Mouse (Mus musculus) lung, postnatal 0 days (tissue): ENCODE measurements at regions not wholly inside any gene's neighbourhood (a gene's known extent, or its start where the extent isn't known, plus 50 kb on each side); places are given as distances from the start of the nearest gene placed in this dataset.

Experiments
- ATAC-seq: fragments of 200-750 bp; cut with Nextera tagmentation; 2 replicates; pipeline ENCODE4 v1.8.0; 2017; ENCODE audit warnings: moderate library complexity
- DNase-seq: peaks from one replicate; pipeline ENCODE4 v3.0.0-alpha.2; 2016; ENCODE audit warnings: low spot score
- H3K27ac ChIP-seq: fragments of 300-500 bp; sonication (generic); 2 replicates; pipeline ENCODE4 v1.5.1; 2014; ENCODE audit warnings: antibody characterized with exemption, mild to moderate bottlenecking, low read length, mixed read lengths
- H3K27me3 ChIP-seq: fragments of 300-500 bp; sonication (generic); replicated peaks from 2 replicates; pipeline ENCODE4 v1.6.1; 2014; ENCODE audit warnings: low read length, mixed read lengths; ENCODE audit not compliant: insufficient read depth
- H3K36me3 ChIP-seq: fragments of 300-500 bp; sonication (generic); 2 replicates; pipeline ENCODE4 v1.6.1; 2014; ENCODE audit warnings: low read length, mixed read lengths; ENCODE audit not compliant: insufficient read depth
- H3K4me1 ChIP-seq: fragments of 300-500 bp; sonication (generic); 2 replicates; pipeline ENCODE4 v1.6.1; 2014; ENCODE audit warnings: antibody characterized with exemption, low read depth, low read length, mixed read lengths; ENCODE audit not compliant: insufficient read depth
- H3K4me2 ChIP-seq: fragments of 300-500 bp; sonication (generic); replicated peaks from 2 replicates; pipeline ENCODE4 v1.6.1; 2014; ENCODE audit warnings: low read depth, mild to moderate bottlenecking, low read length, moderate library complexity, mixed read lengths
- H3K4me3 ChIP-seq: fragments of 300-500 bp; sonication (generic); 2 replicates; pipeline ENCODE4 v1.5.1; 2014; ENCODE audit warnings: low read depth, low read length
- H3K9ac ChIP-seq: fragments of 300-500 bp; sonication (generic); replicated peaks from 2 replicates; pipeline ENCODE4 v1.6.1; 2014; ENCODE audit warnings: low read depth, mild to moderate bottlenecking
- H3K9me3 ChIP-seq: fragments of 300-500 bp; sonication (generic); 2 replicates; pipeline ENCODE4 v1.6.1; 2016; ENCODE audit warnings: low read length, mixed read lengths
- CTCF ChIP-seq: IDR thresholded peaks from 2 replicates; pipeline ENCODE4 v1.5.1; 2016; ENCODE audit warnings: antibody characterized with exemption, mild to moderate bottlenecking
- EP300 ChIP-seq: IDR thresholded peaks from 2 replicates; pipeline ENCODE4 v1.6.1; 2016; ENCODE audit warnings: antibody characterized with exemption, mild to moderate bottlenecking, control low read depth
- WGBS: fragments of 180-500 bp; shearing (Covaris S2); extraction: QIAGEN DNeasy Blood & Tissue Kit; methylation state at CpG from one replicate; pipeline ENCODE4 v1.1.7; 2014; 5-methylcytosine and 5-hydroxymethylcytosine counted together

GRCm38 (mm10) chr2:158909086-158909485, 114.5 kb downstream of the Dhx35 start:
- 61% methylated on average over 3 of the region's 3 CpGs for WGBS
- H3K36me3 ChIP-seq: no peaks in the 10 kb centered on the region
- DNase-seq (no peak), ATAC-seq (no peak)
- no peaks in the 10 kb centered on the region for H3K4me1 ChIP-seq
- no peak overlapping the region for H3K9ac ChIP-seq
- TF ChIP-seq CTCF (no peak), EP300 (no peak)
- H3K9me3 ChIP-seq: no peaks in the 10 kb centered on the region
- no peak overlapping the region for H3K27ac ChIP-seq
- H3K4me3 ChIP-seq: no peak overlapping the region
- H3K27me3 ChIP-seq: no peaks in the 10 kb centered on the region
- no peak overlapping the region for H3K4me2 ChIP-seq

DNA sequence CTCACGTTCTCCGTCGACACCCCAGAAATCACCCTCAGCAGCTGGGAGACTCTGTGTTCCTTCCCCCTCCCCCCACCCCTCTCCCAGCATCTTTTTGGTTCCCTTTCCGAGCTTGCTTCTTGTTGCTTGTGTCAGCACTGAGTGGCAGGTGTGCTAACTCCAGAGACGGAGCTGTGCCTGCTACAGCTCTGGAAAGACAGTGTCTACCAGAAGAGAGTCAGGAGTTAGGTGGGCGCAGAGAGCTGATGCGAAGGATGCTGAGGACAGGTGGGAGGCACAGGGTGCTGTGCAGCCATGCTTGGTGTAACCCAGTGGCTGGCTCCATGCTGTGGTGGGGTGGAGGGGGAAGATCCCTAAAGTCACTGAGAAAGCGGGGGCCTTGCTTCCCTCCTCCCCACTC, 115.7 kb downstream of the Dhx35 start:
- no peak overlapping the region for H3K4me3 ChIP-seq
- no peaks in the 10 kb centered on the region for H3K27me3 ChIP-seq
- 49% methylated on average over 8 of the region's 8 CpGs for WGBS
- H3K4me2 ChIP-seq: no peak overlapping the region
- no peak overlapping the region for H3K9ac ChIP-seq
- ATAC-seq: no peak
- no peaks in the 10 kb centered on the region for H3K9me3 ChIP-seq
- no peaks in the 10 kb centered on the region for H3K36me3 ChIP-seq
- H3K27ac ChIP-seq: no peak overlapping the region
- no peak for DNase-seq
- no peak for TF ChIP-seq CTCF
- no peak for TF ChIP-seq EP300
- H3K4me1 ChIP-seq: no peaks in the 10 kb centered on the region

DNA sequence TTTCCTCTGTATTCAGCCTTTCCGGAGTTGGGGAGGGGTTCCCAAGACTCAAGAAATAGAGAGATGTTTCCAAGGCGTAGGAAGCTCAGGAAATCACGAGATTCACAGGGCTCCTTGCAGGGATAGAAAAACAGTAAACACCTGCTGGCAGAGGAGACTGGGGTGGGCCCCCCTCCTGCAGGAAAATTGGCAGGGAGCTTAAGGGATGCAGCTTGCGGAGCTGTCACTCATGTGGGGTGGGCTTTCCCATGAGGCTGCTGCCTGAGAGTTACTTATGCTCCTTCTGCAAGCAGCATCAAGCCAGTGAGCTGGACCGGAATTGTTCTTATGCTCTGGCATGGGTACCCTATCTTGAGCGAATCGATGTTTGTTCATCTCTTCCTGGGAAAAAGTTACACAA, 116.6 kb downstream of the Dhx35 start:
- 39% methylated on average over 7 of the region's 7 CpGs for WGBS
- H3K9me3 ChIP-seq: no peaks in the 10 kb centered on the region
- H3K4me1 ChIP-seq: no peaks in the 10 kb centered on the region
- DNase-seq: no peak
- no peak overlapping the region for H3K4me3 ChIP-seq
- H3K27me3 ChIP-seq: no peaks in the 10 kb centered on the region
- H3K4me2 ChIP-seq: no peak overlapping the region
- no peaks in the 10 kb centered on the region for H3K36me3 ChIP-seq
- H3K27ac ChIP-seq: no peak overlapping the region
- no peak overlapping the region for H3K9ac ChIP-seq
- no peak for ATAC-seq
- no peak for TF ChIP-seq CTCF
- TF ChIP-seq EP300: no peak

GRCm38 (mm10) chr2:158912631-158913258, 118.1 kb downstream of the Dhx35 start:
- H3K9me3 ChIP-seq: no peaks in the 10 kb centered on the region
- H3K9ac ChIP-seq: no peak overlapping the region
- ATAC-seq (no peak), DNase-seq (peak; percentile 58)
- no peak overlapping the region for H3K4me2 ChIP-seq
- WGBS: 38% methylated on average over 9 of the region's 9 CpGs
- TF ChIP-seq CTCF: peak; percentile 89
- no peak for TF ChIP-seq EP300
- no peaks in the 10 kb centered on the region for H3K4me1 ChIP-seq
- no peaks in the 10 kb centered on the region for H3K36me3 ChIP-seq
- no peak overlapping the region for H3K27ac ChIP-seq
- no peak overlapping the region for H3K4me3 ChIP-seq
- H3K27me3 ChIP-seq: no peaks in the 10 kb centered on the region

DNA sequence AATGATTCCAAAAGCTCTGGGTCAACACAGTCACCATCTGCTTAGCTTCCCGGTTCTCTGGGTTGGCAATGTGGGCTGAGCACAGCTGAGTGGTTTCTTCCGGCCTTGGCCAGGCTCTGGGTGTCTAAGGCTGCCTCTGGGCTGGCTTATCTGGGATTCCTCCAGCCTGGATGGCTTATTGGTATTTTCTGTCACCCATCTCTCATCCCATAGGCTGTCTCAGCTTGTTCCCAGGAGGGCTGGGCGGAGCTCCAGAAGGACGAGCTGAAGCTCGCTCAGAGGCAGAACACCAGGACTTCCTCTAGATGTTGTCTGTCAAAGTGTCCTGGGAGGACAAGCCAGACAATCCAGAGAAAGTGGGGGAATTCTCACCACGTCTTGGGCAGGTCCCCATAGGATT, 122.8 kb downstream of the Dhx35 start:
- no peak overlapping the region for H3K4me2 ChIP-seq
- DNase-seq (no peak), ATAC-seq (no peak)
- no peaks in the 10 kb centered on the region for H3K4me1 ChIP-seq
- no peak overlapping the region for H3K27ac ChIP-seq
- H3K4me3 ChIP-seq: no peak overlapping the region
- no peaks in the 10 kb centered on the region for H3K27me3 ChIP-seq
- H3K36me3 ChIP-seq: no peaks in the 10 kb centered on the region
- WGBS: 32% methylated on average over 6 of the region's 6 CpGs
- no peak for TF ChIP-seq EP300
- TF ChIP-seq CTCF: no peak
- no peaks in the 10 kb centered on the region for H3K9me3 ChIP-seq
- H3K9ac ChIP-seq: no peak overlapping the region

DNA sequence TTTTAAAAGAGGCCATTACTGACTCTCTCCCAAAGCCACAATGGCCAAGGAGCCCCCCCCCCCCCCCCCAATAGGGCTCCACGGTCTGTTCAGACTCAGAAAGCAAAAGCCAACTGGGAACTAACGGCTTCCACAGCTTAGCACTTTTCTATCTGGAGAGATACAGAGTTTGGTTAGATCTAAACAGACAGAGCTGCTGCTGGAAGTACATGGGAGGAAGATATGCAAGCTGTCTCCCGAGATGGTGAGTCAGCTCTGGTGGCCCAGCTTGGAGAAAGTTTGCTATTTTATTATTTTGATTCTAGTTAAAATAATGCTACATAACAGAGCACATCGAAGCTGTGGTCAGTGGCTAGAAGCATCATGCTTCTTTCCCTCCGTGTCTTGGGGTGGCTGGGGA, 123.7 kb downstream of the Dhx35 start:
- Histone ChIP-seq H3K27me3 (no peaks in the 10 kb centered on the region), H3K9me3 (no peaks in the 10 kb centered on the region), H3K27ac (no peak overlapping the region), H3K4me1 (no peaks in the 10 kb centered on the region), H3K9ac (no peak overlapping the region), H3K36me3 (no peaks in the 10 kb centered on the region), H3K4me2 (no peak overlapping the region), H3K4me3 (no peak overlapping the region)
- DNase-seq (no peak), ATAC-seq (no peak)
- WGBS: 75% methylated on average over 5 of the region's 5 CpGs
- TF ChIP-seq CTCF (no peak), EP300 (no peak)
